Mouse (Mus musculus) liver, postnatal 0 days (tissue): Measurements from ENCODE around the gene Med28.

ENCODE experiments used
- CTCF ChIP-seq: sonication (generic); IDR thresholded peaks from 2 replicates; pipeline ENCODE4 v1.5.1; 2016; ENCODE audit warnings: antibody characterized with exemption, low read depth
- EP300 ChIP-seq: IDR thresholded peaks from 2 replicates; pipeline ENCODE4 v1.6.1; 2016; ENCODE audit warnings: antibody characterized with exemption, low read depth, mild to moderate bottlenecking

- TF ChIP-seq CTCF (no peak), EP300 (no peak)
These were observed 44.0 kb downstream of the Med28 start for GRCm38 (mm10) chr5:45564054-45564453.
